Mouse (Mus musculus) 3134 (cell line): Measurements from ENCODE around the gene Spag5.
A peak's percentile ranks its signal among the peaks of the same experiment; 100 is the strongest.

Experiments used
- DNase-seq: peaks from one replicate; pipeline ENCODE4 v3.0.0-alpha.2; 2011; ENCODE audit warnings: low spot score; ENCODE audit not compliant: insufficient read length; ENCODE audit errors: extremely low read depth

Spag5 gene

DNA sequence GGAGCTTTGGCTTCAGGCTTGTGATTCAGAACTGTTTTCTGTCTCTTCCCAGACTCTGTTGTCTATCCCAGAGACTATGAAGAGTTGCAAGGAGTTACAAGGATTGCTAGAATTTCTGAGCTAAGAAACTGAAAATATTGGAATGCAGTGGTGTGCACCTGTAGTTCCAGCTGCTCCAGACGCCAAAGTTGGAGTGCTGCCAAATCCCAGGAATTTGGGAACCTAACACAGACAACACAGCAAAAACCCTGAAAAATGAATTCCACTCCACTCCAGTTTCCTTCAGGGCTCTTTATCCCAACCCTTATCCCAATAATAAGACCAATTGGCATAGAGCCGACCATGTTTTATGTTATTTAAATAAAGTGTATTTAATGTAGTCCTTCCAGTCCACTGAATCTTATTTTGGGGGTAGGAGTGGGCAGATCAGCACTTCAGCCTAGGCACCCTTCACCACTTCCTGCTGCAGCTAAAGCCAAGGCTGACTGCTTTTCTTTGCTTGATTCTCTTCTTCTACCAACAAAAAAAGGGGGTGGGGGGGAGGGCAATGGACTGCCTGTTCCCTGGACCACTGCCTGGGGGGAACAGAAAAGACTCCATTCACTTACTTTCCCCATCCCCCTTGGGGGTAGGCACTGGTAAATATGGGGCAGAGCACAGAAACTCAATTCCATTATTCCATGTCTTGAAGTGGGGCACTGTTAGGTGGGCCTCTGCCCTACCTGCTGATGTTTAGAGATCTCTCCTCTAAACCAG, 20.9 kb downstream of the Spag5 start:
- no peak for DNase-seq

DNA sequence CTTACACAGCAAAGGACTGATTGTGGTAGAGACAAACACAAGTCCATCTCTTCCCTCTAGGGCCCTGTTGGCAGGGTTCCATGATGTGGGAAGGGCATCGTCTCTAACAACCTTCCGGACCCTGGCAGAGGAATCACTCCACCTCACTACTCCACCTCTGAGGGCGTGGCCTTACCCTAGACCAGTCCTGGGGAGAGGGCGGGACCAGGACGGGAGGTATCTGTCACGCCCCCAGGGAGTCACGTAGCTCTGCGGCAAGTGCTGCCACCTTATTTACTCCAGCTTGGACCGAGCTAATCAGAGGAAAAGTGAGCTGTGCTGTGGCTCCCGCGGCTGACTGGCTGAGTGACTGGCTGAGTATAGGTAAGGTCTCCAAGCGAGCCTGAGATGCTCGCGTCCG, 21.5 kb downstream of the Spag5 start, which contains the start of gene Aldoc:
TSS of gene Aldoc (plus strand) at position 109 of the 400 bp plus-strand sequence.
- DNase-seq = peak; percentile 52

DNA sequence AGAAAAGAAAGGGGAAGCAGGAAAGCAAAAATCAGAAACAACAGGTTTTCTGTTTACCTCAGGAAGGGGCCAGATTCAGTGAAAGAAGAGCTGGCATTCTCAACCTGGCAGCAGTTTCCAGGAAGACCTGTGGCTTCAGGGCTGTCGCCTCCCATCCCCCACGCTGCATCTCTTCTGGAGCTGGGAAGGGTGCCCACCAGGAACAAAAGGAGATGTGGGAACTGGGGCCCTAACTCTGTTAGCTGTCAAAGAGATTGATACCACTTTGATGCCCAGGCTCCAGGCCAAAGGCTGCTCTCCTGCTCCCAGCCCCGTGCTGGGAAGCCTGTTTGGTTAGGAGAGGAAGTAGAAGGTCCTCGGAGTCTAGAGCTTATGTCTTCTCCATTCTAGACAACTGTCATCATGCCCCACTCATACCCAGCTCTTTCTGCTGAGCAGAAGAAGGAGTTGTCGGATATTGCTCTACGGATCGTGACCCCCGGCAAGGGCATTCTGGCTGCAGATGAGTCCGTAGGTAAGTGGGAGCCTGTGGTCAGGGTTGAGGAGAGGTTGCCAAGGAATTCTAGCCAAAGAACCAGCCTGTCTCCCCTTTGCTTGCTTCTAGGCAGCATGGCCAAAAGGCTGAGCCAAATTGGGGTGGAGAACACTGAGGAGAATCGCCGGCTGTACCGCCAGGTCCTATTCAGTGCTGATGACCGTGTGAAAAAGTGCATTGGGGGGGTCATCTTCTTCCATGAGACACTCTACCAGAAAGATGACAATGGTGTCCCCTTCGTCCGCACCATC, 22.9 kb downstream of the Spag5 start:
- DNase-seq = no peak

DNA sequence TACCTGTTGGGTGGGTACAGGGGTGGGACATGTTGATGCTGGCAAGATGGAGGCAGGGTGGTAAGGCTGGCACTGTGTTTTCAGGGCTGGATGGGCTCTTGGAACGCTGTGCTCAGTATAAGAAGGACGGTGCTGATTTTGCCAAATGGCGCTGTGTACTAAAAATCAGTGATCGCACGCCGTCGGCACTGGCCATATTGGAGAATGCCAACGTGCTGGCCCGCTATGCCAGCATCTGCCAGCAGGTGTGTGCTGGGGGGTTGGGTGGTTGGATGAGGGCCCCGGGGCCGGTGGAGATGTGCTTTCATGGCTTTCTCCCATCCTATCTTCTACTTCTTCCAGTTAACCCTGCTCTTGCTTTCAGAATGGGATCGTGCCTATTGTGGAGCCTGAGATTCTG, 23.6 kb downstream of the Spag5 start:
- no peak for DNase-seq

DNA sequence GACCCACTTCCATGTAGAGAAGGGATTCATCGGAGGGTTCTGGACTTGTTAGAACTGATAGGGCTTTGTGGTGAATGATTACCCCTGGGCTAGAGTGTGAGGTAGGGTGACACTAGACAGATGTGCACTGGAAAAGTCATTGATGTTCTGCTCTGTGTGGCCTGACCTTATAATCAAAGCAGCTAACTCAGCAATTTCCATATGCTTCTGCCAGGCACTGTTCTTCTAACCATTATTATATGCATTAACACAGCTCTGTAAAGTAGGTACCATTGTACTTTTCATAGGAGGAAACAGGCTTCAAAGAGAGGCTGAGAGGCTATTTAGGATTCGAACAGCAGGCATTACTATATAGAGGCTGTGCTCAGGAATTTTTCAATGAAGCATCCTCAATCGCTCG, 25.9 kb downstream of the Spag5 start:
- no peak for DNase-seq

DNA sequence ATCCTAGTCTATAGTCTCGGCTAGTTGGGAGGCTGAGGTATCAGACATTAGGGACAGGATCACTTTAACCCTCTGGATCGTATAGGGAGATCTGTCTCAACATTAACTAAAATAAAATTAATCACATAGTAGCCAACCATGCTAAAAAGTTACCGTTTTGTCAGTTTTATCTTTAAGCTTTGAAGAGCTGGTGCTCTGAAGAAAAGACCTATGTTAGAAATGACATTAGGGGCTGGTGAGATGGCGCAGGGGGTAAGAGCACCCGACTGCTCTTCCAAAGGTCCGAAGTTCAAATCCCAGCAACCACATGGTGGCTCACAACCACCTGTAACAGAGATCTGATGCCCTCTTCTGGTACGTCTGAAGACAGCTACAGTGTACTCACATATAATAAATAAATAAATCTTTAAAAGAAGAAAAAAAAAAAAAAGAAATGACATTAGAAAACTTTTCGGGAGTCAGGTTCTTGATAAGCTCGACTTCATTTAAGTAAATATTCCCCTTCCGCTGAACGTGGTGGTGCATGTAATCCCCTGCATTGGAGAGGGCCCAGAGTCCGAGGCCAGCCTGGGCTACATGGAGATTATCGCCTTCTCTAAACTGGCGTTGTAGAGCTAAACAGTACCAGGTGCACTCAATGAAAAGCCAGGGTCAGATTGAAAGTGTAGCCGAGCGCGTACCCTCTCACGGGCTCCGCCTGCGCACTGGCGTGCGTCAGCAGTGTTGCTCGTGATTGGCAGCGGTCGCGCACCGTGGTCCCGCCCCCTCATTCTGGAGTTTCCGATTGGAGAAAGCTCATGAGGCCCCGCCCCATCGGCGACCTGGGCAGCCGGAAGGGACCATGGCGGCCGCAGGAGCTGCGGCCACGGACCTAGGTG, 26.5 kb downstream of the Spag5 start, which contains the start of gene Pigs:
TSS of gene Pigs (plus strand) at position 782 of the 878 bp plus-strand sequence.
- peak; percentile 93 for DNase-seq

DNA sequence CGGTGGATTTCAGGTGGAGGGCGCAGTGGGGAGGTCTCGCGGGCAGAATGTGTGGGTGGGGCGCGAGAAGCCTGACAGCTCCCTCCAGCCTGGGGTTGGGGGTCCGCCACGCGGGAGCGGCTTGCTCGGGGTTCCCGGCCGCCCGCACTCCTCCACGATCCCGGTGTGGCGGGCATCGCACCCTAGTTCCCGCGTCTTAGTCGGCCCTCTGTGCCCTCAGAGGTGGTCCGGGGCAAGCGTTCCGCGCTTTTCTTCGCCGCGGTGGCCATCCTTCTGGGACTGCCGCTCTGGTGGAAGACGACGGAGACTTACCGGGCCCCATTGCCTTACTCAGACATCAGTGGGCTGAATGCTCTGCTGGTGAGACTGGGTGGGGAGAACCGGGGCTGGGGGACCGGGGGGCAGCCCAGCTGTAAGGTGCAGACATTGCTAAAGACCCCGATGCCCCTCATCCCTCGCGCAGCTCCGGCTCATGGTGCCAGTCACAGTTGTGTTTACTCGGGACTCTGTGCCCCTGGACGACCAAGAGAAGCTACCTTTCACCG, 27.3 kb downstream of the Spag5 start:
- no peak for DNase-seq

DNA sequence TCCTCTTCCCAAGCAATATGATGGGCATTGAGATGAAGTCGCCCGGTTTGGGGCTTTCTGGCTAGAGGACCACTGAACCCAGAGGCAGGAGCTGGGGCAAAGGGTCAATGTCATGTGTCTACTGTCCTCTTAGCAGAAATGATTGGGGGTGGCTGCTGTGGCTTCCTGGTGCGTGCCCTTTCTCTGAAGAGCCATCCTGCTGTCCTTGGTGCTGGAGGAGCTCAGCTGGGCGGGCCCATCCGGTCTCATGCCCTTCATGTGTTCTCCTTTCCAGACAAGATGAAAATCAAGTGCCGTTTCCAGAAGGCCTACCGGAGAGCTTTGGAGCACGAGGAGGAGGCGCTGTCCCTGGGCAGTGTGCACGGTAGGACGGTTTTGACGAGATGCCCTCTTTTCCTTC, 31.3 kb downstream of the Spag5 start:
- no peak for DNase-seq

DNA sequence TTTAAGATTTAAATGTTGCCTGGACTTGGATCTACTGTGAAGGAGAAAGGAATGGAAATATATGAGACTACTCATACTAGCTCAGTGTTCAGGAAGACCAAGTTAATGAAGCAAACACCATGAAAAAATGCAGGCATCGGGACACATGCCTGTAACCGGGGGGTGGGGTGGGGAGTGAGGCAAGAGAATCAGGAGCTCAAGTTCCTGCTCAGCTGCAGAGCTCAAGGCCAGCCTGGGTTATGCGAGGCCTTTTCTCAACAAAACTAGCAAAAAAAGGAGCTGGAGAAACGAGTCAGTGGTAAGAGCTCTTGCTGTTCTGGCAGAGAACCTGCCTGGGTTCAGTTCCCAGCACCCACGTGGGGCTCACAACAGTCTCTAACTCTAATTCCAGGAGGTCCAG, 32.7 kb downstream of the Spag5 start:
- DNase-seq = no peak

DNA sequence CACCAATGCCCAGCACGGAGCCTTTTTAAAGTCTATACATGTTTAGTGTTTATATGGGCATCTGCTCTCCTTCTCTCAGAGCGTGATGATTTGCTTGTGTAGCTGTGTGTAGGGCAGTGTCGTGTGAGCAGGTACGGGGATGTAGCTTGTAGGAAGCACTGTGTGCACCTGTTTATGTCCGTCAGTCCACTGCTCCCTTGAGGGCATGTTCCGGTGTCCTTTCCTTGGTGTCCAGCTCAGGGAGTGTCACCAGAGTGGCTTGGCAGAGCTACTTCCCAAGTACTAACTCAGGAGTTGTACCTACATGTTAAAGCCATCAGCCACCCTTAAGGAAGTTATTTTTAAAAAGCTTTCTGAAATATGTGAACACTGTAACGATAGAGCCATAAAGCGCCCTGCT, 35.7 kb downstream of the Spag5 start:
- no peak for DNase-seq

DNA sequence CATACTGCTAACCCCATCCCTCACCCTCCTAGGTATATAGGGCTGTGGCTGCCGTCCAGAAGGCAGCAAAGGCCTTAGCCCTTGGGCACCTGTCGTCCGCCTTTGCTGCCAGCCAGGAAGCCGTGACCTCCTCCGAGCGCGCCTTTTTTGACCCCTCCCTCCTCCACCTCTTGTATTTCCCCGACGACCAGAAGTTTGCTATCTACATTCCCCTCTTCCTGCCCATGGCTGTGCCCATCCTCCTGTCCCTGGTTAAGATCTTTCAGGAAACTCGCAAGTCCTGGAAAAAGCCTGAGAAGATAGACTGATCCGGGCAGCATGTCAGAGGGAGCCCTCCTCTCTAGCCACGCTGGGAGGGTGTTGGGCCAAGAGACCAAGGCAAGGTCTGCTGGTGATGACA, 40.4 kb downstream of the Spag5 start:
- DNase-seq = no peak

DNA sequence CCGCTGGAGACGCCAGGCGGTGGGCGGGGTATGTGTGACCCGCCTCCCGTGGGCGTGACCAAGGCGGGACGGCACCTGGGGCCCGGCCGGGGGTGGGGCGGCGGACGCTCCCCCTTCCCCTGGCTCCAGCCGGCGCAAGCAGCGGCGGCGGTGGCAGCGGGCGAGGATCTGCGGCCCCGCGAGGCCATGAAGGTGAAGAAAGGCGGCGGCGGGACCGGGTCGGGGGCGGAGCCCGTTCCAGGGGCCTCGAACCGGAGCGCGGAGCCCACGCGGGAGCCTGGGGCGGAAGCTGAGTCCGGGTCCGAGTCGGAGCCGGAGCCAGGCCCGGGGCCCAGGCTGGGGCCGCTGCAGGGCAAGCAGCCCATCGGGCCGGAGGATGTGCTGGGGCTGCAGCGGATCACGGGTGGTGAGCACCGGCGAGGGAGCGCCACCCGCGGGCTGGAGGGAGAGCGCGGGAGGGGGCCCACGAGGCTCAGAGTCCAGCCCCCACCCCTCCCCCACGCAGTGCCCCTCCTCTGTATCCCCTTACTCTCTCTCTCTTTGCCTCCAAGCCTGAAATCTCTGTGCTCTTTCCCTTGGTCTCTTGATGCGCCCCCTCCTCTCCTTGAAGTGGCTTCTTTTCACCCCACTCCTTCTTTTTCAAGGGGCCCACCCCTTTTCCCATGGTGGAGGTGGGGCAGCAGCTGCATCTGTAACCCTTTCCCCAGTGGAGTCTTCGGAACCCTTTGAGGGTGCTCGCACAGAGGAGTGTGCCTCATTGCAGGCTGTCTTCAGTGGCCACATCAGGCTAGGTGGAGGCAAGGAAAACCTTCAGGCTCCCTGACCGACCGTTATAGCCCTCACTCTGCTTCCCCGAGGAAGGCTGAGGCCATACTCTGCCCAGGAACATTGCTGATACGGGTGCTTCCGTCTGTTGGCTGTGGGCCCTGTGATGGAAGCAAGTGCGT, 42.3 kb downstream of the Spag5 start, which contains the start of gene Unc119:
TSS of gene Unc119 (plus strand) at position 102 of the 947 bp plus-strand sequence.
- peak; percentile 75 for DNase-seq

DNA sequence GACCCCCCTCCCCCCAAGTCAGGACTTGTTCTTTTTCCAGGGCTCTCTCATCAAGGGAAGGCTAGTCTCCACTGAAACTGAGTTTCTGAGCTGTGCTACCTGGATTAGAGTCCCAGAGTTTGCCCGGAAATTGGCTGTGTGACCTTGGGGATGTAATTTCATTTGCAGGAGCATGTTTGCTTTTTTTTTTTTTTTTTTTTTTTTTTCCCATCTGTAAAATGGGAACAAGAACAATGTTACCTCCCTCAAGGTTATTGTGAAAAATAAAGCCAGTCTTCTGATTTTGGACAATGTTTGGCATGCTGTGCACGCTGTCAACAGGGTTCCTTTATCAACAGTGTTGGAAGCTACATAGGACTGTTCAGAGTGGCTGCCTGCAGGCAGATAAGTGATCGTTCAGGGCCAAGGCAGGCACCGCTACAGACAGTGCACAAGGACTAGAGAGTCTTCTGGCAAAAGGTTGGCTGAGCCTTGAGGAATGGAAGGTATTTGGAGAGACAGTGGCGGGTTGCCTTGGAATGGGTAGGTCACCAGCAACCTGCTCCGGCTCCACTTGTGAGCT, 43.1 kb downstream of the Spag5 start:
- no peak for DNase-seq

DNA sequence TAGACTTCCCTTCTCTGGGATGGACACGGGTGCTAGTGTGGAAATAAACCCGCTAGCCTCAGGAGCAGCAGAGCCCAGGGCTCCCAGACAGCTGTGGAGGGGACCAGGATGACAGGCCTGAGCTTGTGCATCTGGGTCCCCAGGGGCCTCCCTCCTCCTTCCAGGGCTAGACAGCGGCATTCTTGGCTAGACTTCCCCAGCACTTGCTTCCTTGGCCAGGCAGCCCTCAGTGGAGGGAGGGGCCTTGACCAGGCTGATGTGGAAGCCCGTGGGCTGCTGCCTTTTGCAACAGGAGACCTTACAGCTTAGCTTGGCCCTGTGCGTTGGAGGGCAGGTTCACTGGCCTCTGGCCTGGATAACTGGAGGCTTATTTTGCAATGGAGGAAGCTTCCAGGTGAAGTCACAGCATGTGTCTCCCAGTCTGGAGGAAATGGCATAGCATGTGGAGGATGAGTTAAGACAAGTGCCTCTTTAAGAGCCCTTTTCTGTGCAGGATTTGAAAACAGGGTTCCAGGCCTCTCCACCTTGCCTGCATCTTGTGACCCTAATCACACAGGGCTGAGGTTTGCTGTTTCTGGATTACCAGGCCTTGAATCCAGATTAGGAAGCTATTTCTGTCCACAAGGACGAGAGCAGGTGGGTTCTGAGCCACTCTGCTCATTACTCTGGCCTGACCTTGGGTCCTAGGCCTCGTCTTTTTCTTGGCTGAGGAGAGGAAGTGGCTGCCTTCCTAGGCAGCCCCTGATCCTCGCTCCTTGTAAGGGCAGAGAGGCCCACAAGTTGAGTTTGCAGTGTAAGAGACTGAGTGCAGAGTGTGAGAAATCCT, 43.8 kb downstream of the Spag5 start:
- DNase-seq = peak; percentile 78

DNA sequence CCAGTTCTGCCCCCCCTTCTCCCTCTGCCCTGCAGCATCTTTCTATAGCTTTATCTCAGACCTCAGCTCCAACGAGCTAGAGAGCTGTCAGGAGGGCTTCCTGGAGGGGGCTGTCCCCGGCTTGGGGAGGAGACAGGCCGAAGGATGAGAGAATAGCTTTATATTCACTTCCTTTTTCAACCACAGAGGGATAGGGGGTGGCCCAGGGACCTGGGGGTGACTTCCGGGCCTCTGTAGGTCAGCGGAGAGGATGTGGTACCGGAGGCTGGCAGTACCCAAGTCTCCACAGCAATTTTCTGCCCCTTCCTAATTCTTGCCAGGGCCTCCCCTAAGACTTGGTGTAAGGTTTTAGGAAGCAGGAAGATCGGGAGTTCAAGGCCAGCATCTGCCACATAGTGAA, 44.5 kb downstream of the Spag5 start:
- DNase-seq = no peak

DNA sequence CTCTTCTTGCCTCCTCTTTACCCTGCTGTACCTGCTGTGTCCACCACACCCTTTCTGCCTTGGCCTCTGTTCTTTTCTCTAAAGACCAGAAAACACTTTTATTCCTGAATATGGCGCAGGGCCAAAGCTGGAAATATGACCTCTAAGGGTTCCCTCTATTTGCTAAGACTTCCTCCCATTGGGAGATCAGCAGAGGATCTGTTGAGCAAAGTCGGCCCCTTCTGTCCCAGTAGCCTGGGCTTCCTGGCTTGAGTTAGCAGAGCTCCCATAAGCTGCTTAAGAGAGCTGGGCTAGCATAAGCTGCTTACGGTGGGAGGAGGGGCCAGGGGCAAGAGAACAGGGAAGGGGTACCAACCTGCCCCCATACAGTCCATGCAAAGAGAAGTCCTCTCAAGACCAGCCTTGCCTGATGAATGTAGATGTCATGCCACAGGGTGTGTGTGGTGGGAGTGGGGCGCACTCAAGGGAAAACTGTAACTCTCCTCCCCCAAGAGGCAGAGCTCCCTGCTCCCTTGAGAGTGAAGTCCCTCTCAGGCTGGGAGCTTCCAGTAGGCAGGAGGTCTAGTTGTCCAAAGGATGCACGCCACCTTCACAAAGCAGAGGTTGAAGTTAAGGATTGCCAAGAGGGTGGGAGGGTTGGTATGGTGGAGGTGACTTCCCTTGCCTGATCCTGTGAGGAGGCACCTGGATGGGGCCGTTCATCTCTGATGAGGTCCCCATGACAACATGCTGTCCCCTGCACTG, 45.2 kb downstream of the Spag5 start:
- DNase-seq = no peak

DNA sequence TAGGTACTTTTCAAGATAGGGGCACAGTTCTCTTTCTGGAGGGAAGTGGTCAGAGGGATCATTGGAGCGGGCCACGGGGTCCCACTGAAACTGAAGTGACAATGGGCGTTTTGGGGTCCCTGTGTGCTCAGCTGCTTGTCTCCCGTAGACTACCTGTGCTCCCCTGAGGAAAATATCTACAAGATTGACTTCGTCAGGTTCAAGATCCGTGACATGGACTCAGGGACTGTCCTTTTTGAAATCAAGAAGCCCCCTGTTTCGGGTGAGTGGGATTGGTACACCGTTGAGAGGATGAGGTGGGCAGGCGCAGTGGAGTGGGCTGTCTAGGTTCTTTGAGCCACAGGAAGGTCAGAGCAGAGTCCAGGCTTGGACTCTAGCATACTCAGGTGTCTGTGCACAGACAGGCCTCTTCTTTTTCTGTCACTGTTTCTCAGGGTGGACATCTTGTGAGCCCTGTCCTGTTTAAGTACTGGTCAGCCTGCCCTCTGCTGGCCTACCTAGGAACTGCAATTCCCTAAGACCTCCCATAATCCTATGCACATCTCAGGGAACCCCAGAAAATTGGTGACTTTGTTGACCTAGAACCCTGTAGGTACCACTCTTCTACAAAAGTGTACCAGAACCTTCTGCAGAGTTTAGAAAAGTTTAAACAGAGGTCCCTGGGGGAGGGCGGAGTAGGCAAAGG, 45.9 kb downstream of the Spag5 start:
- no peak for DNase-seq
